Mouse (Mus musculus) central nervous system, embryonic 18 days (tissue): Measurements from ENCODE around the gene Scgb2b18. TPM values are rescaled to one million over a fixed set of nuclear protein-coding genes. Genes with fewer than 3 reads are reported as not detected.

ENCODE experiments used
- polyA plus RNA-seq: library from polyadenylated mRNA; depleted of rRNA; stranded (reverse); fragments of >200 nt; gene quantifications from 2 replicates; pipeline ENCODE4 v1.2.3, GENCODE M21; 2012; rRNA removed

Scgb2b18 gene
- polyA plus RNA-seq, result not detected in 2 replicates

DNA sequence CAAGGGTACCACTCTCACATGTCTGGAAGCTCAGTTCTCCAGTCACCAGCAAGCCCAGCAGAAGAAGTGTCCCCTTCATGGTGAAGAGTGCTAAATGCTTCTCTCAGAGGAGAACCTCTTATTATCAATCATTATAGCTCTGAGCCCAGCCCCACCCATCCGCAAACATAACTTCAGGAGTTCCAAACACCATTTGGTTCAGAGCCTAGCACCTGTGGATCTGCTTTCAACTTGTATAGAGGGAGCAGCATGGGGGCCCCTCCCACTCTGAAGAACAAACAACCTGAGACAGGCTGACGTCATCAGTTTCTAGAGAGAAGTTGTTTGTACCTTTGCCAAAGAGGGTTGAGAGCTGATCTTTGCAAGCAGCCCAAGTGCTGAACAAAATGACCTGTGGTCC is at the start of gene Scgb2b18:
Gene Scgb2b18 (minus strand): TSS at position 101 of the 400 bp plus-strand sequence.

DNA sequence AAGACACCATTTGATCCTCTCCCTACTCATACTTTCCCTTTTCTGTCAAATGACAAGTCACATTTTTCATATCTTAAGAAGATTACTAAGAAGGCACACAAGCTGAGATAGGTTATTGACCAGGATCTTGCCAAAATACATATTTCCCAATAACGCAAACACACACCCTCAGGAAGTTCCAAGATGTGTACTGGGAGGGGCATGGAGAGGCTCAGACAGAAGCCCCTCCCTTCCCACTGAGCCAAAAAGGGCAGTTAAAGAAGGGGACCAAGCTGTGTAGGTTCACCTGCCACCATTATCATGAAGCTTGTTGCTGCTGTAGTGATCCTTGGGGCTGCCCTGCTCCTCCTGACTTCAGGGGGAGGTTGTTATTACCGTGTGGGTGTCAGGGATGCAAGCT is 11.6 kb upstream of the Scgb2b18 start, which contains the start of gene Scgb1b18:
Gene Scgb1b18 (plus strand): TSS at position 301 of the 400 bp plus-strand sequence.

Other genes with a start within 250 kb of the Scgb2b18 start
- not detected in 2 replicates for gene Scgb2b17, start 117.3 kb downstream of the Scgb2b18 start, polyA plus RNA-seq
- gene Scgb1b17, start 110.4 kb downstream of the Scgb2b18 start, polyA plus RNA-seq, result not detected in 2 replicates
- not detected in 2 replicates for gene Scgb1b18, start 11.7 kb upstream of the Scgb2b18 start, polyA plus RNA-seq
- not detected in 2 replicates for gene Scgb2b19, start 106.5 kb upstream of the Scgb2b18 start, polyA plus RNA-seq
- gene Scgb1b19, start 113.4 kb upstream of the Scgb2b18 start, polyA plus RNA-seq, result not detected in 2 replicates
- not detected in 2 replicates for gene Scgb2b20, start 192.5 kb upstream of the Scgb2b18 start, polyA plus RNA-seq
- gene Scgb1b20, start 199.4 kb upstream of the Scgb2b18 start, polyA plus RNA-seq, result not detected in 2 replicates